Mouse (Mus musculus) kidney, adult 11 months (tissue): Measurements from ENCODE around the gene Ezh1.
"Not testable (repeated sequence)": the region's sequence is repeated elsewhere in the genome, so short reads cannot be mapped to it uniquely, and the experiment has no call there.

Experiments used
- DNase-seq: peaks from one replicate; pipeline ENCODE4 v3.0.0; 2022

Gene Ezh1

GRCm38 (mm10) chr11:101166357-101166756 is 59.9 kb downstream of the Ezh1 start:
- DNase-seq, result no peak

GRCm38 (mm10) chr11:101164677-101165580 is 61.3 kb downstream of the Ezh1 start:
- DNase-seq, result no peak

GRCm38 (mm10) chr11:101164351-101164665 is 62.0 kb downstream of the Ezh1 start:
- no peak for DNase-seq

- peak; percentile 63 for DNase-seq
Measured at GRCm38 (mm10) chr11:101163476-101164350, 62.5 kb downstream of the Ezh1 start.

- peak; percentile 78 for DNase-seq
Measured at GRCm38 (mm10) chr11:101162772-101163171, 63.5 kb downstream of the Ezh1 start.

GRCm38 (mm10) chr11:101162301-101162700 is 64.0 kb downstream of the Ezh1 start:
- no peak for DNase-seq

GRCm38 (mm10) chr11:101161551-101161950 is 64.7 kb downstream of the Ezh1 start:
- no peak for DNase-seq

GRCm38 (mm10) chr11:101160981-101161505 is 65.2 kb downstream of the Ezh1 start:
- DNase-seq, result not testable (repeated sequence)

- DNase-seq, result not testable (repeated sequence)
Measured at GRCm38 (mm10) chr11:101160151-101160550, 66.1 kb downstream of the Ezh1 start.

- DNase-seq, result no peak
Measured at GRCm38 (mm10) chr11:101155728-101156371, 70.4 kb downstream of the Ezh1 start, which contains the start of gene Tubg2. Gene Tubg2 (plus strand): TSS chr11:101155907.

- DNase-seq, result no peak
Measured at GRCm38 (mm10) chr11:101155151-101155550, 71.1 kb downstream of the Ezh1 start.

GRCm38 (mm10) chr11:101154648-101155047 is 71.6 kb downstream of the Ezh1 start:
- DNase-seq, result no peak

GRCm38 (mm10) chr11:101152825-101153224 is 73.4 kb downstream of the Ezh1 start:
- no peak for DNase-seq

- no peak for DNase-seq
Measured at GRCm38 (mm10) chr11:101151063-101151462, 75.2 kb downstream of the Ezh1 start.

- DNase-seq, result no peak
Measured at GRCm38 (mm10) chr11:101149178-101150105, 76.8 kb downstream of the Ezh1 start.

- no peak for DNase-seq
Measured at GRCm38 (mm10) chr11:101148751-101149150, 77.5 kb downstream of the Ezh1 start.

- DNase-seq, result no peak
Measured at GRCm38 (mm10) chr11:101146377-101146776, 79.9 kb downstream of the Ezh1 start.

- no peak for DNase-seq
Measured at GRCm38 (mm10) chr11:101143338-101144225, 82.7 kb downstream of the Ezh1 start.

GRCm38 (mm10) chr11:101142215-101142967 is 83.9 kb downstream of the Ezh1 start:
- DNase-seq, result no peak
